In genomic region chr2:29519402-29519801, GRCm38 (mm10) we compare ENCODE assay signal across 19 mouse cellular contexts.
DNase-seq lines count a peak whose midpoint lies in the region; ATAC-seq and TF ChIP-seq lines count a peak whose summit lies in the region.
"Had no signal": no experiment of that assay in that cellular context is flagged by ENCODE, and none has a peak within 500 bp of the region (broad histone marks: within the 10 kb centered on the region; RNA-seq: fewer than 3 reads in every experiment).

No protein-coding gene starts in this region.

- H3K27ac ChIP-seq in hindbrain, embryonic 10.5 days, result peak overlapping the region; percentile 25; the same call in 1 of the 2 replicates
- H3K27ac ChIP-seq in hindbrain, postnatal 0 days, result no peak overlapping the region
- peak overlapping the region; percentile 54 for H3K27ac ChIP-seq in forebrain, embryonic 16.5 days (ENCODE audit: low read length)
- H3K27ac ChIP-seq in intestine, embryonic 15.5 days, result no peak overlapping the region
- H3K27ac ChIP-seq: embryonic facial prominence, embryonic 10.5 days; heart, adult 2 months; heart, embryonic 15.5 days; limb, embryonic 15.5 days had no signal

- H3K9ac ChIP-seq in hindbrain, postnatal 0 days (replicated peaks; ENCODE audit: low read length), result no peak overlapping the region
- H3K9ac ChIP-seq in forebrain, embryonic 16.5 days (replicated peaks; ENCODE audit: low read depth, low read length), result no peak overlapping the region
- H3K9ac ChIP-seq in intestine, embryonic 15.5 days, result no peak overlapping the region
- H3K9ac ChIP-seq: heart, embryonic 15.5 days; limb, embryonic 15.5 days had no signal

- no peak overlapping the region for H3K4me3 ChIP-seq in hindbrain, embryonic 10.5 days
- no peak overlapping the region for H3K4me3 ChIP-seq in hindbrain, postnatal 0 days (ENCODE audit: low read length)
- H3K4me3 ChIP-seq in forebrain, embryonic 16.5 days (replicated peaks; ENCODE audit: low read length), result no peak overlapping the region
- H3K4me3 ChIP-seq in intestine, embryonic 15.5 days (replicated peaks), result no peak overlapping the region
- H3K4me3 ChIP-seq: embryonic facial prominence, embryonic 10.5 days; heart, adult 2 months; heart, embryonic 15.5 days; limb, embryonic 15.5 days; megakaryocyte, embryonic 14.5 days had no signal

- H3K36me3 ChIP-seq in hindbrain, embryonic 10.5 days, result no peaks in the 10 kb centered on the region
- H3K36me3 ChIP-seq in hindbrain, postnatal 0 days (ENCODE audit: insufficient read depth, low read length), result no peaks in the 10 kb centered on the region
- no peaks in the 10 kb centered on the region for H3K36me3 ChIP-seq in forebrain, embryonic 16.5 days (ENCODE audit: control insufficient read depth, insufficient read depth)
- no peaks in the 10 kb centered on the region for H3K36me3 ChIP-seq in intestine, embryonic 15.5 days
- H3K36me3 ChIP-seq: embryonic facial prominence, embryonic 10.5 days; heart, embryonic 15.5 days had no signal

- TF ChIP-seq CTCF in hindbrain, postnatal 0 days (IDR thresholded peaks at IDR 0.05; ENCODE audit: low read depth), result no peak
- no peak for TF ChIP-seq CTCF in brain, embryonic 14.5 days (IDR thresholded peaks at IDR 0.05; ENCODE audit: borderline replicate concordance, extremely low read depth, insufficient read depth, insufficient read length)

- WGBS in hindbrain, embryonic 10.5 days, result 46% methylated on average over 3 of the region's 3 CpGs
- WGBS in hindbrain, postnatal 0 days, result 26% methylated on average over 3 of the region's 3 CpGs
- 18% methylated on average over 3 of the region's 3 CpGs for WGBS in forebrain, embryonic 16.5 days
- WGBS in intestine, embryonic 15.5 days, result 60% methylated on average over 3 of the region's 3 CpGs

- no peak for TF ChIP-seq POLR2A in brain, embryonic 14.5 days (IDR thresholded peaks at IDR 0.05; ENCODE audit: borderline replicate concordance, extremely low read depth, insufficient read depth, insufficient read length, poor library complexity, severe bottlenecking)

- DNase-seq in hindbrain, embryonic 10.5 days (ENCODE audit: low spot score), result no peak
- no peak for DNase-seq in hindbrain, postnatal 0 days (ENCODE audit: low spot score)
- DNase-seq in brain, embryonic 14.5 days (ENCODE audit: low read depth), result peak; percentile 70
- peak; percentile 73 to 87 for DNase-seq in cerebellum, postnatal 10 days
- DNase-seq in right cerebral cortex, postnatal 14 days, result no peak
- DNase-seq: adrenal gland, postnatal 25 days; B cell, adult 2 months; gastrocnemius, postnatal 14 days; heart, adult 2 months; kidney, adult 2 months; kidney, postnatal 25 days; lung, postnatal 10 days; thymus, adult 18-20 months had no signal

- H3K9me3 ChIP-seq in hindbrain, embryonic 10.5 days, result no peaks in the 10 kb centered on the region
- H3K9me3 ChIP-seq in hindbrain, postnatal 0 days (ENCODE audit: low read length), result no peaks in the 10 kb centered on the region
- H3K9me3 ChIP-seq in forebrain, embryonic 16.5 days (ENCODE audit: control insufficient read depth, low read length), result no peaks in the 10 kb centered on the region
- no peaks in the 10 kb centered on the region for H3K9me3 ChIP-seq in intestine, embryonic 15.5 days
- H3K9me3 ChIP-seq: embryonic facial prominence, embryonic 10.5 days; heart, embryonic 15.5 days; limb, embryonic 15.5 days; megakaryocyte, embryonic 14.5 days had no signal

- no peak overlapping the region for H3K4me2 ChIP-seq in hindbrain, postnatal 0 days (ENCODE audit: low read depth, low read length)
- H3K4me2 ChIP-seq in forebrain, embryonic 16.5 days (ENCODE audit: low read length), result no peak overlapping the region
- no peak overlapping the region for H3K4me2 ChIP-seq in intestine, embryonic 15.5 days (replicated peaks)
- H3K4me2 ChIP-seq: heart, embryonic 15.5 days; limb, embryonic 15.5 days had no signal

- peaks cover 8% of the 10 kb centered on the region; the same call in 1 of the 2 replicates for H3K27me3 ChIP-seq in hindbrain, embryonic 10.5 days (ENCODE audit: insufficient read depth, poor library complexity, severe bottlenecking)
- H3K27me3 ChIP-seq in hindbrain, postnatal 0 days (ENCODE audit: insufficient read depth, low read length), result no peaks in the 10 kb centered on the region
- H3K27me3 ChIP-seq in forebrain, embryonic 16.5 days (replicated peaks; ENCODE audit: control insufficient read depth, insufficient read depth, low read length), result no peaks in the 10 kb centered on the region
- H3K27me3 ChIP-seq in intestine, embryonic 15.5 days (replicated peaks), result no peaks in the 10 kb centered on the region
- H3K27me3 ChIP-seq: heart, embryonic 15.5 days; limb, embryonic 15.5 days had no signal

- peaks cover 77% of the 10 kb centered on the region for H3K4me1 ChIP-seq in hindbrain, embryonic 10.5 days (replicated peaks)
- H3K4me1 ChIP-seq in hindbrain, postnatal 0 days (ENCODE audit: insufficient read depth, low read length), result peaks cover 36% of the 10 kb centered on the region
- peaks cover 69% of the 10 kb centered on the region for H3K4me1 ChIP-seq in forebrain, embryonic 16.5 days (replicated peaks; ENCODE audit: control insufficient read depth, insufficient read depth, low read length)
- no peaks in the 10 kb centered on the region for H3K4me1 ChIP-seq in intestine, embryonic 15.5 days (replicated peaks)

- no peak for ATAC-seq in hindbrain, postnatal 0 days
- ATAC-seq in forebrain, embryonic 16.5 days, result peak; percentile 12; the same call in 1 of the 2 replicates
- no peak for ATAC-seq in intestine, embryonic 15.5 days

Comparison
In these comparisons a context has a peak if more than half of its experiments do, and no peak if none do; other contexts are left out.
1. H3K27ac ChIP-seq: peak in hindbrain, embryonic 10.5 days (single experiment) and forebrain, embryonic 16.5 days (single experiment); none in hindbrain, postnatal 0 days (single experiment) and intestine, embryonic 15.5 days (single experiment).
2. DNase-seq: peak in brain, embryonic 14.5 days (single experiment) and cerebellum, postnatal 10 days (2 of 2); none in hindbrain, embryonic 10.5 days (single experiment), hindbrain, postnatal 0 days (single experiment) and right cerebral cortex, postnatal 14 days (single experiment).